Mouse (Mus musculus) neural tube, postnatal 0 days (tissue): ENCODE measurements around the gene Nckipsd. TPM values are rescaled to one million over a fixed set of nuclear protein-coding genes. Genes with fewer than 3 reads are reported as not detected.

ENCODE experiments used
- microRNA-seq: library from miRNA; unstranded; fragments of <30 nt; microRNA quantifications from one replicate; pipeline ENCODE4, GENCODE M21; 2016
- polyA plus RNA-seq: library from polyadenylated mRNA; unstranded; fragments of >200 nt; fragmentation: Nextera tagmentation; extraction: Ambion mirVana; gene quantifications from 2 replicates; pipeline ENCODE4 v1.2.1, GENCODE M21; 2015

The Nckipsd gene
- polyA plus RNA-seq: 29.3 and 29.7 TPM in 2 replicates

DNA sequence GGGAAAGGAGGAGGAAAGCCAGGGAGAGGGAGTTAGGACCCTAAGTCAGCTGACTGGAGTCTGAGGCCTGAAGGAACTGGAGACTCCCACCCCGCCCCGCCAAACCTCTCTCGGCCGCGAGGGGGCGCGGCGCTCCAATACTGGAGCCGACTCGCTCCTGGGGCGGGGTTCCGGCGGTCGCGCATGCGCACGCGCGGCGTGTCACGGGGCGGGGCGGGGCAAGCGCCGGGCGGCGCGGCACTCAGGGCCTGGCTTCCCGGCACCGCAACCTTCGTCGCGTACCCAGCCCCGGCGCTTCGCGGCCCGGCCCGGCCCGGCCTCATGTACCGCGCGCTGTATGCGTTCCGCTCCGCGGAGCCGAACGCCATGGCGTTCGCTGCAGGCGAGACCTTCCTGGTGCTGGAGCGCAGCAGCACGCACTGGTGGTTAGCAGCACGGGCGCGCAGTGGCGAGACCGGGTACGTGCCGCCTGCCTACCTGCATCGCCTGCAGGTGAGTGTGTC is at the start of gene Nckipsd:
Gene Nckipsd (plus strand): TSS at position 206 of the 503 bp plus-strand sequence.

DNA sequence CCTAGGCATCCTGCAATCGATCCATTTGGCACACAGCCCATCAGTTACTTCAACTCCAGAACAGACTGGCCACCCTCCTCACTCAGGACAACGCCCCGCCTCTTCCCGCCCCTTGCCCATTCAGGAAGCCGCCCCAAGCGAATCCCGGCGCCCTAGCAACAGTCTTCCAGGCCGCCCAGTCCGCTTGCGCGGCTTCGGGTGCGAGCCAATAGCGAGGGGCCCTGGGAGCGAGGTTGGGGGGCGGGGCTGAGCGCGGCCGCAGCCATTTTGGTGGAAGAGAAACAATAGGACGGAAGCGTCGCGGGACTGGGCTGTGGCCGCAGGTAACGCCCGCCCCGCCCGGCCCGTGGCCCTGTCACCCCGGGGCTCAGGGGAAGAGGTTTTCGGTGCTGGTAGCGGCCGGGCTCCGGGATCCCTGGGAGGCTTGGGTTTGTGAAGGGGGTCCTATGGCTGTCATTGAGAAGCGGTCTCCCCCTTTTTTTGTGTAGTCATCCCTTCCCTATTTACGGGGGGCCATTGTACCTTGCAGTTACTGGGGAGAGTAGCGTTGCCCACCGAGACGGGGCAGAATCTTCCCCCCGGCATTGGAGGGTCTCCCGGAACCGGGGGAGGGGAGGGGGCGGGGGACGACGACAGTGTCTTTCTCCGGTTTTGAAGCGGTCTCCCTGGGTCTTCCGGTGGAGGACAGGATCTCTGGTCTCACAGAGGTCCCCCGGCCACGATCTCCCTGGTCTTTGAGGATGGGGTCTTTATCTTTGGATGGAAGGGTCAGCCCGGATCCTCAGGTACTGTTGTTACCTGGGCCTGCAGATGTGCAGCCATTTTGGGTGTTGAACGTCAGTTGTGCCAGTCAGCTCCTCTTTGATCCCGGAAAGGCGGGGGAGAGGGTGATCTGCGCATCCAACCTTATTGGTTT is 24.4 kb upstream of the Nckipsd start, which contains the start of gene Ip6k2:
Gene Ip6k2 (plus strand): TSS at position 249 of the 916 bp plus-strand sequence.

DNA sequence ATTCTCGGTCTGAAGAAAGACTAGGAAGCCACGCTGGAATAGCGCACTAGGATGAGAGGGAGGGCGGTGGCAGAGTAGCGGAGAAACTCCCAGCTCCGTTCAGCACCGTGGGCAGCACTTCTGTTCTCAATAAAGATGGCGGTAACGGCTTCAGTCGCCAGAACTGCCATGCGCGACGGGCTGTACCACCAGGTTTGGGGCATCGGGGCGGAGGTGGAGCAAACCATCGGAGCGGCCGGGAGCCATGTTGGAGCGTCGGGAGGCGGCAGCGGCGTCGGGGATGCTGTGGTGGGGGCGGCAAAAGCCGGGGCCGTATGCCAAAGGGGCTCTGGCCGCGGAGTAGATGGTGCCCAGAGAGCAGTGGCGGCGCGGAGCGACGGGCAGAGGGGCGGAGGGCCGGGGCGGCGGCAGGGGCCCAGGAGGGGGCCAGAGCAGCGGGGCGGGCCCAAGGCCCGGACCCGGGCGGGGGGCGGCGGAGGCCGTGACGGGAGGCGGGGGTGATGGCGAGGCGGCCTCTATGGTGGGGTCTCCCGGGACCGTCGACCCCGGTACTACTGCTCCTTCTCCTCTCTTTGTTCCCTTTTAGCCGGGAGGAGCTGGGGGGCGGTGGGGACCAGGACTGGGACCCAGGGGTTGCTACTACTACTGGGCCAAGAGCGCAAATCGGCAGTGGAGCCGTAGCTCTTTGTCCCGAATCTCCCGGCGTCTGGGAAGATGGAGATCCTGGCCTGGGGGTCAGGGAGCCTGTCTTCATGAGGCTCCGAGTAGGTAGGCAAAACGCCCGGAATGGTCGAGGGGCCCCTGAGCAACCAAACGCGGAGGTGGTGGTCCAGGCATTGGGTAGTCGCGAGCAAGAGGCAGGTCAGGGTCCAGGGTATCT is 17.9 kb downstream of the Nckipsd start, which contains the start of gene Celsr3:
Gene Celsr3 (plus strand): TSS at position 501 of the 880 bp plus-strand sequence.

DNA sequence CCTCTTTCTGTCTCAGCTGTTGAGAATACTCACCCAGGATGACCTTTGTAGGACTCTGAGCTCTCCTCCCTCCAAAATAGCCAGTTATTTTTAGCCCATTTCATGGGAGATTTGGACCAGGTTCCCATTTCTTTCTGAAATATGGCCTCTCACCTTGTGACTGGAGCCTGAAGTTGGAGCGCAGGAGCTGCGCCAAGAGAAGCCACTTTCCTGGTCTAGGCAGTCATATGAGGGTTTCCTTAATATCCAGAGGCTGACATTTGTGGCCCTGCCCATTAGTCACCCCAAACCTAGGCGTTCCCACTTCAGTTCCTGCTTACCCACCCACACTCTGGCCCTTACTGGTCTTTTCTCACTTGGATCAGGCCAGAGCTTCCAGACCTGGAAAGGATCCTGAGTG is 44.8 kb downstream of the Nckipsd start, which contains the start of gene Slc26a6:
Gene Slc26a6 (plus strand): TSS at position 308 of the 400 bp plus-strand sequence.

Small RNAs within 50 kb of the gene (microRNA-seq; reads per million reads assigned to microRNA genes)
- not detected for gene Gm23156

Other genes starting within 250 kb of the Nckipsd start
- gene Impdh2, start 248.1 kb upstream of the Nckipsd start, polyA plus RNA-seq: 102 and 104 TPM in 2 replicates
- 93.4 and 94.7 TPM in 2 replicates for gene Ndufaf3, start 240.9 kb upstream of the Nckipsd start, polyA plus RNA-seq
- gene Dalrd3, start 238.5 kb upstream of the Nckipsd start, polyA plus RNA-seq: 240 and 273 TPM in 2 replicates
- 215 and 248 TPM in 2 replicates for gene Wdr6, start 229.6 kb upstream of the Nckipsd start, polyA plus RNA-seq
- 48.8 and 51.4 TPM in 2 replicates for gene P4htm, start 210.7 kb upstream of the Nckipsd start, polyA plus RNA-seq
- gene Arih2, start 159.0 kb upstream of the Nckipsd start, polyA plus RNA-seq: 29.1 and 32.9 TPM in 2 replicates
- gene Slc25a20, start 146.3 kb upstream of the Nckipsd start, polyA plus RNA-seq: 46.2 and 46.9 TPM in 2 replicates
- 45.1 and 46.4 TPM in 2 replicates for gene Prkar2a, start 119.1 kb upstream of the Nckipsd start, polyA plus RNA-seq
- gene Ip6k2, start 24.6 kb upstream of the Nckipsd start, polyA plus RNA-seq: 153 and 186 TPM in 2 replicates
- 5.2 and 8.2 TPM in 2 replicates for gene Celsr3, start 18.0 kb downstream of the Nckipsd start, polyA plus RNA-seq
- 25.2 and 32.2 TPM in 2 replicates for gene Slc26a6, start 44.9 kb downstream of the Nckipsd start, polyA plus RNA-seq
- gene Tmem89, start 106.3 kb downstream of the Nckipsd start, polyA plus RNA-seq: not detected in 2 replicates
- 610 and 634 TPM in 2 replicates for gene Uqcrc1, start 128.3 kb downstream of the Nckipsd start, polyA plus RNA-seq
- 1.9 and 2.4 TPM in 2 replicates for gene Col7a1, start 145.2 kb downstream of the Nckipsd start, polyA plus RNA-seq
- 0.13 TPM in 1 of 2 replicates, not detected in the other for gene Ucn2, start 177.6 kb downstream of the Nckipsd start, polyA plus RNA-seq
- 16.8 and 21.5 TPM in 2 replicates for gene Pfkfb4, start 183.4 kb downstream of the Nckipsd start, polyA plus RNA-seq
- gene Shisa5, start 230.2 kb downstream of the Nckipsd start, polyA plus RNA-seq: 84.2 and 85.5 TPM in 2 replicates